Mouse (Mus musculus) embryonic facial prominence, embryonic 11.5 days (tissue): ENCODE results near the gene Vmn1r43. TPM values are rescaled to one million over a fixed set of nuclear protein-coding genes. Genes with fewer than 3 reads are reported as not detected.

Experiments used
- ATAC-seq: fragments of 200-750 bp; cut with Nextera tagmentation; replicated peaks from 2 replicates; pipeline ENCODE4 v1.8.0; 2017; ENCODE audit warnings: low read depth; ENCODE audit not compliant: insufficient number of reproducible peaks, low FRiP score, low TSS enrichment
- DNase-seq: peaks from one replicate; pipeline ENCODE4 v3.0.0-alpha.2; 2015; ENCODE audit warnings: low spot score
- H3K27ac ChIP-seq: fragments of 300-500 bp; sonication (generic); replicated peaks from 2 replicates; pipeline ENCODE4 v1.5.1; 2014; ENCODE audit warnings: mild to moderate bottlenecking, low read depth, low read length, control low read depth
- H3K27me3 ChIP-seq: fragments of 300-500 bp; sonication (generic); 2 replicates; pipeline ENCODE4 v1.6.1; 2014; ENCODE audit warnings: mild to moderate bottlenecking, low read length, moderate library complexity, mixed read lengths; ENCODE audit not compliant: control insufficient read depth, insufficient read depth
- H3K36me3 ChIP-seq: fragments of 300-500 bp; sonication (generic); replicated peaks from 2 replicates; pipeline ENCODE4 v1.6.1; 2014; ENCODE audit warnings: low read depth, mild to moderate bottlenecking, low read length, moderate library complexity, mixed read lengths; ENCODE audit not compliant: control insufficient read depth, insufficient read depth
- H3K4me1 ChIP-seq: fragments of 300-500 bp; sonication (generic); 2 replicates; pipeline ENCODE4 v1.6.1; 2014; ENCODE audit warnings: low read length, mixed read lengths; ENCODE audit not compliant: control insufficient read depth, insufficient read depth
- H3K4me2 ChIP-seq: fragments of 300-500 bp; sonication (generic); 2 replicates; pipeline ENCODE4 v1.6.1; 2014; ENCODE audit warnings: low read depth, mild to moderate bottlenecking, control low read depth, low read length, moderate library complexity
- H3K4me3 ChIP-seq: fragments of 300-500 bp; sonication (generic); 2 replicates; pipeline ENCODE4 v1.5.1; 2014; ENCODE audit warnings: low read depth, low read length, control low read depth
- H3K9ac ChIP-seq: fragments of 300-500 bp; sonication (generic); replicated peaks from 2 replicates; pipeline ENCODE4 v1.6.1; 2014; ENCODE audit warnings: mild to moderate bottlenecking, control low read depth, low read length
- H3K9me3 ChIP-seq: fragments of 300-500 bp; sonication (generic); replicated peaks from 2 replicates; pipeline ENCODE4 v1.6.1; 2016; ENCODE audit warnings: mild to moderate bottlenecking, low read length, inconsistent platforms, mixed read lengths; ENCODE audit not compliant: control insufficient read depth
- WGBS: fragments of 180-500 bp; shearing (Covaris S2); extraction: QIAGEN DNeasy Blood & Tissue Kit; methylation state at CpG from one replicate; pipeline ENCODE4 v1.1.7; 2014; 5-methylcytosine and 5-hydroxymethylcytosine counted together
- polyA plus RNA-seq: library from polyadenylated mRNA; unstranded; fragments of >200 nt; fragmentation: Nextera tagmentation; extraction: Ambion mirVana; gene quantifications from 2 replicates; pipeline ENCODE4 v1.2.1, GENCODE M21; 2014

Gene Vmn1r43
- polyA plus RNA-seq, 1 experiment from 2014 or later, result not detected

- no peak overlapping the region for H3K27ac ChIP-seq
- no peaks in the 10 kb centered on the region for H3K36me3 ChIP-seq
- no peaks in the 10 kb centered on the region for H3K4me1 ChIP-seq
- H3K9me3 ChIP-seq, result no peaks in the 10 kb centered on the region; the same call in 1 of the 2 replicates
- WGBS, result 94% methylated on average over 2 of the region's 2 CpGs
- no peak for DNase-seq
- H3K27me3 ChIP-seq, result no peaks in the 10 kb centered on the region
- no peak overlapping the region for H3K4me3 ChIP-seq
- H3K4me2 ChIP-seq, result no peak overlapping the region
- H3K9ac ChIP-seq, result no peak overlapping the region
- no peak for ATAC-seq
These were observed 16.4 kb downstream of the Vmn1r43 start for GRCm38 (mm10) chr6:89859839-89860238.

GRCm38 (mm10) chr6:89857552-89857951, 18.7 kb downstream of the Vmn1r43 start:
- no peaks in the 10 kb centered on the region for H3K4me1 ChIP-seq
- no peaks in the 10 kb centered on the region for H3K36me3 ChIP-seq
- H3K9me3 ChIP-seq, result no peaks in the 10 kb centered on the region; the same call in 1 of the 2 replicates
- ATAC-seq, result no peak
- no peak for DNase-seq
- no peak overlapping the region for H3K9ac ChIP-seq
- no peak overlapping the region for H3K4me3 ChIP-seq
- 74% methylated on average over 3 of the region's 3 CpGs for whole genome bisulfite sequencing
- no peak overlapping the region for H3K27ac ChIP-seq
- H3K27me3 ChIP-seq, result no peaks in the 10 kb centered on the region
- no peak overlapping the region for H3K4me2 ChIP-seq

Other genes with a start within 250 kb of the Vmn1r43 start
- 10.8 and 11.3 TPM in 2 replicates for gene Txnrd3, start 232.4 kb downstream of the Vmn1r43 start, polyA plus RNA-seq
- gene Vmn1r40, start 168.9 kb downstream of the Vmn1r43 start, polyA plus RNA-seq, result not detected in 2 replicates
- gene Vmn1r41, start 135.6 kb downstream of the Vmn1r43 start, polyA plus RNA-seq, result not detected in 2 replicates
- gene Vmn1r42, start within 50 bp of the Vmn1r43 start, polyA plus RNA-seq, result not detected in 2 replicates
- gene Vmn1r44, start 7.2 kb upstream of the Vmn1r43 start, polyA plus RNA-seq, result not detected in 2 replicates
- gene Vmn1r45, start 64.2 kb upstream of the Vmn1r43 start, polyA plus RNA-seq, result not detected in 2 replicates
- gene Vmn1r46, start 92.9 kb upstream of the Vmn1r43 start, polyA plus RNA-seq, result not detected in 2 replicates
- gene Vmn1r47, start 139.7 kb upstream of the Vmn1r43 start, polyA plus RNA-seq, result not detected in 2 replicates
- not detected in 2 replicates for gene Vmn1r48, start 160.4 kb upstream of the Vmn1r43 start, polyA plus RNA-seq
- not detected in 2 replicates for gene Vmn1r49, start 202.1 kb upstream of the Vmn1r43 start, polyA plus RNA-seq
- not detected in 2 replicates for gene Vmn1r50, start 225.0 kb upstream of the Vmn1r43 start, polyA plus RNA-seq
- gene Vmn1r51, start 246.2 kb upstream of the Vmn1r43 start, polyA plus RNA-seq, result not detected in 2 replicates